Mouse (Mus musculus) liver, postnatal 0 days (tissue): Measurements from ENCODE around the gene Ascc2.

Experiments
- CTCF ChIP-seq: sonication (generic); IDR thresholded peaks from 2 replicates; pipeline ENCODE4 v1.5.1; 2016; ENCODE audit warnings: antibody characterized with exemption, low read depth
- EP300 ChIP-seq: IDR thresholded peaks from 2 replicates; pipeline ENCODE4 v1.6.1; 2016; ENCODE audit warnings: antibody characterized with exemption, low read depth, mild to moderate bottlenecking

DNA sequence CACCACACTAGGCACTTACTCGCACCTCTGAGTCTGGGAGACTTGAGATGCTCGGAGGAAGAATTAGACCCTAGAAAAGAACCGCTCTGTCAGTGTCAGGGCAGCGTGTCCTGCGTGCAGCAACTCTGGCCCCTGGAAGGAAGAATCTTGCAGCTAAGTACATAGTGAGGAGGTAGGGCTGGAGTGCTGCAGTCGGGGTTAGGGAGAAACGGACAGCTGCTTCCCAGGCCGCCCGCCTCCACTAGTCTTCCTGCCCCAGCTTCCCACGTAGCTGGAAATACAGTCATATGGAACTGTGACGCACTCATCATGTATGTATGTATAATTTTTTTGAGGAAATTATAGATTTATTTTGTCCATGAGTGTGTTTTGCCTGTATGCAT lies 24.9 kb downstream of the Ascc2 start:
- no peak for TF ChIP-seq EP300
- no peak for TF ChIP-seq CTCF
